Mouse (Mus musculus) C2C12 (cell line): Measurements from ENCODE around the gene Rtl1.

Experiments
- CTCF ChIP-seq: IDR thresholded peaks from one replicate; pipeline ENCODE4 v1.5.1; 2011; ENCODE audit not compliant: control insufficient read depth, insufficient read depth, insufficient read length
- FOSL1 ChIP-seq: IDR thresholded peaks from one replicate; pipeline ENCODE4 v1.8.0; 2011; ENCODE audit warnings: mild to moderate bottlenecking, low read length; ENCODE audit not compliant: poor library complexity, insufficient read depth, severe bottlenecking

- no peak for TF ChIP-seq CTCF
- TF ChIP-seq FOSL1 = no peak
These were observed 57.4 kb downstream of the Rtl1 start for GRCm38 (mm10) chr12:109542635-109543249.
